Mouse (Mus musculus): Measurements from ENCODE around the gene Selenov. TPM values are rescaled to one million over a fixed set of nuclear protein-coding genes. Genes with fewer than 3 reads are reported as not detected.
"Not testable (repeated sequence)": the region's sequence is repeated elsewhere in the genome, so short reads cannot be mapped to it uniquely, and the experiment has no call there.

The Selenov gene
- polyA plus RNA-seq, 1 experiment from 2014 or later, result 1.00 TPM

DNA sequence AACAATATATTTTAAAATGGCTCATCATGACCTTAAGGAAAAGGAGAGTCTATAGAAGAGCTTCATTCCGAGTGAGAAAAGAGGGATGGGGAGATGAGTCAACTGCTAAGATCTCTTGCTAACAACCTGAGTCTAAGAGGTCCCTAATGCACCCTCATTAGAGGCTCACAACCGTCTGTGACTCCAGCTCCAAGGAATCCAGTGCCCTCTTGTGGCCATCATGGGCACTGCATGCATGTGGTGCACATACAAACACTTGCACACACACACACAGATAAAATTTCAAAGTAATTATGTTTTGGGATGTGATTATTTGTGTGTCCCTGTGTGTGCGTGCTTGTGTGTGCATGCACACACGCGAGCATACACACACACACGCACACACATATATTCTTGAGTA, 35.5 kb downstream of the Selenov start:
- Histone ChIP-seq H3K27ac (no peak overlapping the region), H3K9me3 (peaks cover 6% of the 10 kb centered on the region; the same call in 1 of the 2 replicates), H3K4me3 (replicated peaks) (no peak overlapping the region), H3K9ac (replicated peaks) (no peak overlapping the region), H3K27me3 (no peaks in the 10 kb centered on the region), H3K4me1 (replicated peaks) (no peaks in the 10 kb centered on the region), H3K4me2 (replicated peaks) (no peak overlapping the region), H3K36me3 (no peaks in the 10 kb centered on the region)
- no peak for ATAC-seq
- WGBS, result 80% methylated on average over 6 of the region's 6 CpGs

DNA sequence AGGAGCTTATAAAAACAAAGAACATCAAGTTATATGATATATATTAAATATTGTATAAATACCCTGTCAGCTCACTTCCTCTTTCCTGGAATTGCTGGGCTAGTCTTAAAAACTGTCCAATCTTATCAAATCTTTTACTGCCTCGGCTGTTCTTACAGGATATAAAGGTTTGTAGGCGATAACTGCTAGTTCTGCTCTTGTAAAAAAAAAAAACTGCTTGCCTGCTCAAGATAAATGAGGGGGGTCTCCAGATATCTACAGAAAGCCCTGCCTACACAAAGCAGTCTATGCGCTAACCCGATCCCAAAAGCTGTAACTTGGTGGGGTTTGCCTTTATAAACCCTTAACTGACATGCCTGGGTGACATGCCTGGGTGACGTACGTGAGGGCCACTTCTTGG, 36.4 kb downstream of the Selenov start:
- Histone ChIP-seq H3K36me3 (no peaks in the 10 kb centered on the region), H3K4me3 (replicated peaks) (no peak overlapping the region)

DNA sequence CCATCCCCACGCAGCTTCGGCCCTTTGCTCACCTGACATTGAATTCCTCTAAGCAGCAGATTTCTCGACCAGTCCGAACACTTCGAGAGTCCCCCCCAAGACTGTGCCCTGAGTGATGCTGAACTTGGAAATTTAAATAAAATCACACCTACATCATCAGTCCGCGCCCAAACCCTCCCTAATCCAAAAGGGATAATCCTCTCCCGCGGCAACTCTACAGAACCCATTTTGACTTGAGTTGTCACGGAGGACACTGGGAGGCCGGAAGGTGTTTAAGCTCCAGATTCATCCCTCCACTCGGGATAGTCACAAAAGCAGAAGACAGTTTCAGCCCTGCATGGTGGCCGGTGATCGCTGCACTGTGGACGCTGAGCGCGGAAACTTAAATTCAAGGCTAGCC, 39.0 kb downstream of the Selenov start:
- H3K27ac ChIP-seq, result no peak overlapping the region
- H3K9ac ChIP-seq (replicated peaks), result no peak overlapping the region
- no peak overlapping the region for H3K4me3 ChIP-seq (replicated peaks)
- no peaks in the 10 kb centered on the region for H3K27me3 ChIP-seq
- H3K9me3 ChIP-seq, result peaks cover 13% of the 10 kb centered on the region
- no peaks in the 10 kb centered on the region for H3K4me1 ChIP-seq (replicated peaks)
- WGBS, result 87% methylated on average over 17 of the region's 17 CpGs
- no peak for ATAC-seq
- H3K36me3 ChIP-seq, result no peaks in the 10 kb centered on the region
- H3K4me2 ChIP-seq (replicated peaks), result no peak overlapping the region

More for the DNA sequence above, 36.4 kb downstream of the Selenov start:
- no peak for ATAC-seq
- WGBS, result 93% methylated on average over 6 of the region's 6 CpGs
- Histone ChIP-seq H3K27me3 (no peaks in the 10 kb centered on the region), H3K9me3 (peaks cover 6% of the 10 kb centered on the region; the same call in 1 of the 2 replicates), H3K4me2 (replicated peaks) (no peak overlapping the region), H3K27ac (no peak overlapping the region), H3K9ac (replicated peaks) (no peak overlapping the region), H3K4me1 (replicated peaks) (no peaks in the 10 kb centered on the region)

DNA sequence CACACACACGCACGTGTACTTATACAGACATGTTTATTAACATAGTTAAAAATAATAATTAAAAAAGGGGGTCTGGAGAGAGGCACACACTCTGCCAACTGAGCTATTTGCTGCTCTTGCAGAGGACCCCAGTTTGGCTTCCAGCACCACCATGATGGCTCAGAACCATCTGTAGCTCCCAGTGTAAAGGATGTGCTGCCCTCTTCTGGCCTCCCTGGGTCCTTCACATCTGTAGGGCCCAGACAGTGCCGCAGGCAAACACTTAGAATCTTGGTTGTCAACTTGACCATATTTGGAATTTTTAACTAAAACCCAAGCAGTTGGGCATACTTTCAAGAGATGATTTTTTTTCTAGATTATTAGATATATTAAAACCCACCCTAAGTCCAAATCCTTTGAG, 42.0 kb downstream of the Selenov start:
- no peak for ATAC-seq
- WGBS, result 91% methylated on average over 3 of the region's 3 CpGs
- Histone ChIP-seq H3K27ac (no peak overlapping the region), H3K9ac (replicated peaks) (no peak overlapping the region), H3K36me3 (no peaks in the 10 kb centered on the region), H3K4me1 (replicated peaks) (no peaks in the 10 kb centered on the region), H3K4me2 (replicated peaks) (no peak overlapping the region), H3K4me3 (replicated peaks) (no peak overlapping the region), H3K27me3 (no peaks in the 10 kb centered on the region), H3K9me3 (peaks cover 7% of the 10 kb centered on the region; the same call in 1 of the 2 replicates)

DNA sequence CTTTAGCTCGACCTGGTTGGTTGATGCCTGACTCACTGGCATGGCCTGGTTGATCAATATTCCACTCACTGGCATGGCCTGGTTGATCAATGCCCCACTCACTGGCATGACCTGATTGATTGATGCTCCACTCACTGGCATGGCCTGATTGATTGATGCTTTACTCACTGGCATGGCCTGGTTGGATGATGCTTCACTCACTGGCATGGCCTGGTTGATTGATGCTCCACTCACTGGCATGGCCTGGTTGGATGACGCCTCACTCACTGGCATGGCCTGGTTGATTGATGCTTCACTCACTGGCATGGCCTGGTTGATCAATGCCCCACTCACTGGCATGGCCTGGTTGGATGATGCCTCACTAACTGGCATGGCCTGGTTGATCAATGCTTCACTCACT, 47.0 kb downstream of the Selenov start:
- H3K36me3 ChIP-seq; H3K27ac ChIP-seq; H3K27me3 ChIP-seq; H3K9me3 ChIP-seq; H3K4me2 ChIP-seq (replicated peaks); H3K4me3 ChIP-seq (replicated peaks); H3K9ac ChIP-seq (replicated peaks); H3K4me1 ChIP-seq (replicated peaks); ATAC-seq: not testable (repeated sequence)
- WGBS, result 72% methylated on average over 2 of the region's 2 CpGs

Other genes starting within 250 kb of the Selenov start
- 335 and 342 TPM in 2 replicates for gene Psmc4, start 241.1 kb downstream of the Selenov start, polyA plus RNA-seq (2015; fragmentation: Nextera tagmentation; extraction: Ambion mirVana)
- 0.24 TPM in 1 of 2 replicates, not detected in the other for gene Fcgbp, start 219.9 kb downstream of the Selenov start, polyA plus RNA-seq (2015; fragmentation: Nextera tagmentation; extraction: Ambion mirVana)
- 0.05 TPM in 2 replicates for gene 9530053A07Rik, start 161.7 kb downstream of the Selenov start, polyA plus RNA-seq (2015; fragmentation: Nextera tagmentation; extraction: Ambion mirVana)
- gene Fbl, start 121.5 kb downstream of the Selenov start, polyA plus RNA-seq (2015; fragmentation: Nextera tagmentation; extraction: Ambion mirVana), result 89.5 and 98.1 TPM in 2 replicates
- 18.5 and 20.8 TPM in 2 replicates for gene Dyrk1b, start 111.7 kb downstream of the Selenov start, polyA plus RNA-seq (2015; fragmentation: Nextera tagmentation; extraction: Ambion mirVana)
- gene Eid2, start 23.3 kb downstream of the Selenov start, polyA plus RNA-seq (2015; fragmentation: Nextera tagmentation; extraction: Ambion mirVana), result 3.8 and 4.3 TPM in 2 replicates
- 36.7 and 41.4 TPM in 2 replicates for gene Eid2b, start 13.4 kb downstream of the Selenov start, polyA plus RNA-seq (2015; fragmentation: Nextera tagmentation; extraction: Ambion mirVana)
- 29.3 and 41.5 TPM in 2 replicates for gene Dll3, start 11.1 kb upstream of the Selenov start, polyA plus RNA-seq (2015; fragmentation: Nextera tagmentation; extraction: Ambion mirVana)
- 153 TPM in 2 replicates for gene Timm50, start 20.9 kb upstream of the Selenov start, polyA plus RNA-seq (2015; fragmentation: Nextera tagmentation; extraction: Ambion mirVana)
- 98.8 and 99.2 TPM in 2 replicates for gene Supt5, start 47.6 kb upstream of the Selenov start, polyA plus RNA-seq (2015; fragmentation: Nextera tagmentation; extraction: Ambion mirVana)
- 531 and 537 TPM in 2 replicates for gene Rps16, start 59.5 kb upstream of the Selenov start, polyA plus RNA-seq (2015; fragmentation: Nextera tagmentation; extraction: Ambion mirVana)
- gene Plekhg2, start 81.4 kb upstream of the Selenov start, polyA plus RNA-seq (2015; fragmentation: Nextera tagmentation; extraction: Ambion mirVana), result 34.5 and 37.6 TPM in 2 replicates
- 3.1 and 4.2 TPM in 2 replicates for gene Zfp36, start 89.1 kb upstream of the Selenov start, polyA plus RNA-seq (2015; fragmentation: Nextera tagmentation; extraction: Ambion mirVana)
- 43.4 and 49.5 TPM in 2 replicates for gene Med29, start 101.5 kb upstream of the Selenov start, polyA plus RNA-seq (2015; fragmentation: Nextera tagmentation; extraction: Ambion mirVana)
- gene Paf1, start 101.8 kb upstream of the Selenov start, polyA plus RNA-seq (2015; fragmentation: Nextera tagmentation; extraction: Ambion mirVana), result 97.9 and 99.2 TPM in 2 replicates
- 3.0 and 4.7 TPM in 2 replicates for gene Gmfg, start 146.3 kb upstream of the Selenov start, polyA plus RNA-seq (2015; fragmentation: Nextera tagmentation; extraction: Ambion mirVana)
- 9.1 and 11.8 TPM in 2 replicates for gene Lrfn1, start 160.8 kb upstream of the Selenov start, polyA plus RNA-seq (2015; fragmentation: Nextera tagmentation; extraction: Ambion mirVana)
- not detected in 2 replicates for gene Ifnl2, start 219.3 kb upstream of the Selenov start, polyA plus RNA-seq (2015; fragmentation: Nextera tagmentation; extraction: Ambion mirVana)
- not detected in 2 replicates for gene Ifnl3, start 231.7 kb upstream of the Selenov start, polyA plus RNA-seq (2015; fragmentation: Nextera tagmentation; extraction: Ambion mirVana)
- not detected in 2 replicates for gene Sycn, start 249.7 kb upstream of the Selenov start, polyA plus RNA-seq (2015; fragmentation: Nextera tagmentation; extraction: Ambion mirVana)

Data from midbrain, embryonic 13.5 days (tissue).